Mouse (Mus musculus) stomach, postnatal 0 days (tissue): ENCODE data around the gene Gsg1l.

ENCODE experiments used
- CTCF ChIP-seq: IDR thresholded peaks from 2 replicates; pipeline ENCODE4 v1.5.1; 2016; ENCODE audit warnings: antibody characterized with exemption, low read depth, mild to moderate bottlenecking, moderate library complexity
- EP300 ChIP-seq: optimal IDR thresholded peaks from 2 replicates; pipeline ENCODE3; 2016; ENCODE audit warnings: antibody characterized with exemption

GRCm38 (mm10) chr7:126086321-126086741 is 4.1 kb upstream of the Gsg1l start:
- TF ChIP-seq CTCF = no peak
- no peak for TF ChIP-seq EP300
